Mouse (Mus musculus) ES-E14 (cell line): ENCODE results near the gene Cdh3.

Source experiments
- CHD2 ChIP-seq: IDR thresholded peaks from 2 replicates; pipeline ENCODE4 v1.6.1; 2014; ENCODE audit warnings: mild to moderate bottlenecking, low read depth, low read length, inconsistent platforms
- HCFC1 ChIP-seq: IDR thresholded peaks from 2 replicates; pipeline ENCODE4 v1.6.1; 2012; ENCODE audit warnings: low read length, inconsistent platforms, borderline replicate concordance; ENCODE audit not compliant: insufficient read depth

GRCm38 (mm10) chr8:106462131-106462530, 48.6 kb upstream of the Cdh3 start:
- no peak for TF ChIP-seq CHD2
- no peak for TF ChIP-seq HCFC1
